ENCODE assay signal across 1 mouse cellular context in the genomic region with DNA sequence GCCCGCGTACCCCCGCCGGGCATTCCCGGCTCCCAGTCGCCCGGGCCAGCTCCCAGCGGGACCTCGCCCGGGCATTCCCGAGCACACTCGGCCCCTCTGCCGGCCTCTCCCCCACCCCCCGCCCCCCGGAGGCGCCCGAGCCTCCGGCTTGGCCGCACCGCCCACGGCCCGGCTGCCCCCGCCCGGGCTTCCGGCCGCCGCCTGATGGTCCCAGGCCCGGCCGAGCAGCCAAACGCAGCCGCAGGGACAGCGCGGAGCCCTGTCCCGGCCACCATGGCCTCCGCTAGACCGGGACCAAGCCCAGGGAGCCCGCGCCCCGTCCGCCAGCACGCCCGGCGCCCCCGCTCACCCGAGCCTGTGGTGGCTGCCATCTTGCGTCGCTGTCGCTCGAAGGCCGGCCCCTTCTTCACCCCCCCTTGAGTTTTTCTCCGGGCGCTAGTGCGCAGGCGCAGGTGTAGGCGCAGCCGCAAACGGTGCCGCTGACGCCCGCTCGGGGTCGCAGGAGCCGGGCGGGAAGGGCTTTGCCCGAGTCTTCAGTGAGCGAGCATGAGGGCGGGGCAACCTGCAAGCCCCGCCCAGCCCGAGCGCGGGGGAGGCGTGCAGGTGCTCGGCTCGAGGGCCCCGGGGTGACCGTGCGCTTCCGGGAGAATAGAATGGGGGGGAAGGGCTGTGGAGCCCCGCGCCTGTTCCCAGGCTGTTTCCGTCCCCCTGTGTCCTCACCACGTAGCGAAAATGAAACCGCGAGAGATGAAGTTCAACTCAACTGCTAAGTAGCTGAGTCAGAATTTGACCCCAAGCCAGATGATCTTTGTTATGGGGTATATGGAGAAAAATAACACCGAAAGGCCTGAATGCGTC.
A peak's percentile ranks its signal among the peaks of the same experiment; 100 is the strongest.
TF ChIP-seq lines count a peak whose summit lies in the region.

Ube2v1 (minus strand) TSS at position 505 of the 858 bp plus-strand sequence.

TF ChIP-seq in CH12.LX, 34 proteins besides CTCF, POLR2A, EP300 and RAD21 (continued from another document):
- TF ChIP-seq ZNF384 (IDR thresholded peaks at IDR 0.05; ENCODE audit: low read depth, low read length) (no peak), MYC (IDR thresholded peaks at IDR 0.05; ENCODE audit: low read depth, low read length) (peak; percentile 73), ELF1 (IDR thresholded peaks at IDR 0.05; ENCODE audit: low read depth, low read length) (peak; percentile 96), JUN (IDR thresholded peaks at IDR 0.05; ENCODE audit: insufficient read depth, low read depth, low read length) (peak; percentile 85), MEF2A (IDR thresholded peaks at IDR 0.05; ENCODE audit: borderline replicate concordance, low read depth, low read length) (peak; percentile 90), JUND (conservative IDR thresholded peaks at IDR 0.05; ENCODE audit: low read depth, low read length) (peak; percentile 85), ZKSCAN1 (IDR thresholded peaks at IDR 0.05; ENCODE audit: borderline replicate concordance, low read depth, low read length) (no peak), ETS1 (conservative IDR thresholded peaks at IDR 0.05; ENCODE audit: low read depth, low read length) (peak; percentile 100), ZC3H11A (IDR thresholded peaks at IDR 0.05; ENCODE audit: low read depth, low read length) (no peak), CHD1 (IDR thresholded peaks at IDR 0.05; ENCODE audit: low read depth, low read length) (no peak), GABPA (IDR thresholded peaks at IDR 0.05; ENCODE audit: insufficient replicate concordance, low read depth, low read length) (peak; percentile 25; the same call in 1 of the 2 replicates), ZMIZ1 (IDR thresholded peaks at IDR 0.05; ENCODE audit: low read depth, low read length) (0 out of 2 replicates have a peak, but pooled peaks have one; percentile 55), NRF1 (IDR thresholded peaks at IDR 0.05; ENCODE audit: low read depth, low read length) (peak; percentile 96), POLR2AphosphoS2 (IDR thresholded peaks at IDR 0.05; ENCODE audit: low read depth, low read length) (peak; percentile 59; the same call in 1 of the 2 replicates), MAFK (IDR thresholded peaks at IDR 0.05; ENCODE audit: insufficient replicate concordance, low read length) (peak; percentile 92), TBP (conservative IDR thresholded peaks at IDR 0.05; ENCODE audit: low read depth, low read length) (no peak; the same call in 1 of the 2 replicates), RCOR1 (conservative IDR thresholded peaks at IDR 0.05; ENCODE audit: low read depth, low read length) (peak; percentile 71), MAX (IDR thresholded peaks at IDR 0.05; ENCODE audit: low read length) (peak; percentile 68), MAZ (IDR thresholded peaks at IDR 0.05; ENCODE audit: low read depth, low read length) (peak; percentile 98), HCFC1 (IDR thresholded peaks at IDR 0.05; ENCODE audit: low read depth, low read length) (peak; percentile 93), CHD2 (IDR thresholded peaks at IDR 0.05; ENCODE audit: low read length) (peak; percentile 96), USF1 (IDR thresholded peaks at IDR 0.05; ENCODE audit: low read depth, low read length) (peak; percentile 24; the same call in 1 of the 2 replicates), KAT2A (IDR thresholded peaks at IDR 0.05; ENCODE audit: insufficient replicate concordance, low read length) (peak; percentile 90; the same call in 1 of the 2 replicates), UBTF (IDR thresholded peaks at IDR 0.05; ENCODE audit: low read depth, low read length) (no peak; the same call in 1 of the 2 replicates), SIN3A (IDR thresholded peaks at IDR 0.05; ENCODE audit: low read length) (peak; percentile 90), IRF4 (IDR thresholded peaks at IDR 0.05; ENCODE audit: low read depth, low read length) (peak; percentile 97), MXI1 (IDR thresholded peaks at IDR 0.05; ENCODE audit: low read depth, low read length) (no peak; the same call in 1 of the 2 replicates), TCF12 (IDR thresholded peaks at IDR 0.05; ENCODE audit: low read depth, low read length) (peak; percentile 97), NELFE (IDR thresholded peaks at IDR 0.05; ENCODE audit: low read depth, low read length) (peak; percentile 85), E2F4 (IDR thresholded peaks at IDR 0.05; ENCODE audit: insufficient replicate concordance, low read depth, low read length) (peak; percentile 59; the same call in 1 of the 2 replicates), USF2 (conservative IDR thresholded peaks at IDR 0.05; ENCODE audit: low read depth, low read length) (no peak)
